Mouse (Mus musculus) midbrain, embryonic 11.5 days (tissue): ENCODE data around the gene Gm10521. TPM values are rescaled to one million over a fixed set of nuclear protein-coding genes. Genes with fewer than 3 reads are reported as not detected.

Source experiments
- ATAC-seq: fragments of 200-750 bp; cut with Nextera tagmentation; 2 replicates; pipeline ENCODE4 v1.8.0; 2017; ENCODE audit warnings: moderate TSS enrichment, moderate library complexity; ENCODE audit not compliant: low FRiP score
- DNase-seq: peaks from one replicate; pipeline ENCODE4 v3.0.0; 2015; ENCODE audit warnings: low spot score; ENCODE audit errors: missing footprints
- H3K27ac ChIP-seq: fragments of 300-500 bp; sonication (generic); 2 replicates; pipeline ENCODE4 v1.5.1; 2014; ENCODE audit warnings: low read depth, low read length
- H3K27me3 ChIP-seq: fragments of 300-500 bp; sonication (generic); 2 replicates; pipeline ENCODE4 v1.6.1; 2014; ENCODE audit warnings: mild to moderate bottlenecking, low read length, moderate library complexity, mixed read lengths; ENCODE audit not compliant: control insufficient read depth, insufficient read depth
- H3K36me3 ChIP-seq: fragments of 300-500 bp; sonication (generic); 2 replicates; pipeline ENCODE4 v1.6.1; 2014; ENCODE audit warnings: mild to moderate bottlenecking, low read length, moderate library complexity, mixed read lengths; ENCODE audit not compliant: control insufficient read depth, insufficient read depth
- H3K4me1 ChIP-seq: fragments of 300-500 bp; sonication (generic); 2 replicates; pipeline ENCODE4 v1.6.1; 2014; ENCODE audit warnings: low read length; ENCODE audit not compliant: control insufficient read depth, insufficient read depth
- H3K4me2 ChIP-seq: fragments of 300-500 bp; sonication (generic); 2 replicates; pipeline ENCODE4 v1.6.1; 2014; ENCODE audit warnings: mild to moderate bottlenecking, moderate library complexity
- H3K4me3 ChIP-seq: fragments of 300-500 bp; sonication (generic); 2 replicates; pipeline ENCODE4 v1.5.1; 2014; ENCODE audit warnings: low read depth, low read length
- H3K9ac ChIP-seq: fragments of 300-500 bp; sonication (generic); 2 replicates; pipeline ENCODE4 v1.6.1; 2014; ENCODE audit warnings: low read length
- H3K9me3 ChIP-seq: fragments of 300-500 bp; sonication (generic); 2 replicates; pipeline ENCODE4 v1.6.1; 2016; ENCODE audit warnings: low read length; ENCODE audit not compliant: control insufficient read depth
- WGBS: fragments of 180-500 bp; shearing (Covaris S2); extraction: QIAGEN DNeasy Blood & Tissue Kit; methylation state at CpG from one replicate; pipeline ENCODE4 v1.1.7; 2014; 5-methylcytosine and 5-hydroxymethylcytosine counted together
- polyA plus RNA-seq: library from polyadenylated mRNA; unstranded; fragments of >200 nt; fragmentation: Nextera tagmentation; extraction: Ambion mirVana; gene quantifications from 2 replicates; pipeline ENCODE4 v1.2.1, GENCODE M21; 2014

Gene Gm10521
- polyA plus RNA-seq, 1 experiment from 2014 or later = not detected

DNA sequence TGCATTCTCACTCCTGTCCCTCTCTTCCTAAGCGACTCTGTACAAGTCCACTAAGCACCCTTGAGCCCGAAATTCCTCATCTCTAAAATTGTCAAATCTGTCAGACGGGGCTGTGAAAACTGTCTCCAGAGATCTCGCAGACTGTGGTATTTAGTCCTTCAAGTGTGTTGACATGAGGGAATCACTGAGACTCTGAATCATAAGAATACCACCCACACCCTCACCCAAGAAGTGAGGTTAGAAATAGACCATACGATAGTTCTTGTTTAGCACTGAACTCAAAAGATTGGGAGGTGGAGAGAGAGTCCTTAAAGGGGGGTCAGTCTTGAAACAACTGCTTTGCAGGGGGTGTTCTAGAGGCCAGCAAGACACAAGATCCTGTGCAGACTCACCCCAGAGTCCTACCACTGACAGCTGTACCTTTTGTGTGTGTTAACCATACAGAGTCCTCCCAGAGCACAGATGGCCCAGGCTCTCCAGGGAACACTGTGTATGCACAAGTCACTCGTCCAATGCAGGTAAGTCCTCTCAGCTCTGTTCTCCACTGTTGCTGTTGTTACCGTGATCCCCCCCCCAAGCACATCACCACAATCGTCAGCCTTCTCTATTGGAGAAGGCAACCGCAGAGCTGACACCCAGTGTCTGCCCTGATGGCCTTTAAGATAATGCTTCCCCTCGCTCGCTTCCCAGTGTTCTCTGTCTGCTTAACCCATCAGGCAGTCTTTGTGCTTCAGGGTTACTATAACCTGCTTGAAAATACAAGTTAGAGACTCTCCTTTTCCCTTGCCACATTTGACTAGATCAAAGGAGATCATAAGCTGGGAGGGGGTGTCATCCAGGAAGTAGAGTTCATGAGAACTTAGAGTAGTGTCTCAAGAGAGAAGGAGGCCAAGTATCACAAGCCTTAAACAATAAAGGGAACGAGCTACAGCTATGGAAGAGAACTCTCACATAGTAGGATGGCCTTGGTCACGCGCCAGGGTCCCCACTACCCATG, 43.8 kb downstream of the Gm10521 start:
- 84% methylated on average over 14 of the region's 14 CpGs for WGBS
- no peak overlapping the region for H3K27ac ChIP-seq

DNA sequence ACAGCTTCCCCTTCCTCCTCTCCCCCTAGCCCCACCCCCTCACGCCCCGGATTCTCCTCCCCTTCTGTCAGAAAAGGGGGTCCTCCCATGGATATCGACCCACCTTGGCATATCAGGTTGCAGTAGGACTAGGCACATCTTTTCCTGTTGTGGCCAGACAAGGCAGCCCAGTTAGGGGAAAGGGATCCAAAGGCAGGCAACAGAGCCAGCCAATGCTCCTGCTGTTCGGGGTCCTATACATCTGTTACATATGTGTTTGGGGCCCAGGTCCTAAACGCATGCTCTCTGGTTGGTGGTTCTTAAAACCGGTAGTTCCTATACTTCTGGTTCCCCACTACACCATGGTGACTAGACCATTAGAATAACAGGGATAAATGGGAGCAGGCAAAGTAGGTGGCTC, 45.2 kb downstream of the Gm10521 start:
- Histone ChIP-seq H3K4me1 (no peaks in the 10 kb centered on the region), H3K4me2 (no peak overlapping the region), H3K36me3 (no peaks in the 10 kb centered on the region), H3K9ac (no peak overlapping the region), H3K27me3 (no peaks in the 10 kb centered on the region), H3K27ac (no peak overlapping the region), H3K9me3 (no peaks in the 10 kb centered on the region), H3K4me3 (no peak overlapping the region)
- WGBS = 89% methylated on average over 6 of the region's 6 CpGs
- DNase-seq (peak; percentile 57), ATAC-seq (no peak)

More for the DNA sequence above, 43.8 kb downstream of the Gm10521 start:
- Histone ChIP-seq H3K36me3 (no peaks in the 10 kb centered on the region), H3K4me1 (no peaks in the 10 kb centered on the region), H3K9me3 (no peaks in the 10 kb centered on the region), H3K4me3 (no peak overlapping the region), H3K27me3 (no peaks in the 10 kb centered on the region), H3K9ac (no peak overlapping the region), H3K4me2 (no peak overlapping the region)
- ATAC-seq (0 out of 2 replicates have a peak, but pooled peaks have one; percentile 42), DNase-seq (peak; percentile 57)

DNA sequence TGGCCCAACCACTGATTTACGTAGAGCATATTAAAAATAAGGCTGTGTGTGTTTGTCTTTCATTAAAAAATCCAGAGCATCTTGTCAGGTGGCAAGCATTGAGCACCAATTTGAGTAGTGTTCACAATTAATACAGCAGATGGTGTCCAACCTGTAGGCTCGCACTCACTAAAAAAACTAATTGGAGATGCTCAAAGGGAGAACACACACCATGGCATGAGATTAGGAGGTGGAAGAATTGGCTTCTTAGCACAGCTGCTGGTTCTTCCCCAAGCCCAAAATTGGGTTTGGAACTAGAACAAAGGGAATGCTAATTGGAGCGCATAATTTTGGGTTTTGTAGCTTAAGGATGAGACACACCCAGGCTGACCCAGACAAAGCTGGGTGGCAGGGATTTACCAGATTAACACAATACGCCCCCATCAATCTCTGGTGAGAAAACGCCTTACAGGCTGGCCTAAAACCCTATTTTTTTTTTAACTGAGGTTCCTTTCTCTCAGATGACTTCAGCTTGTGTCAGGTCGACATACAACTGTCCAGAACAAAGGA, 51.1 kb downstream of the Gm10521 start:
- H3K27ac ChIP-seq = no peak overlapping the region
- no peak overlapping the region for H3K4me2 ChIP-seq
- ATAC-seq (peak; percentile 66), DNase-seq (peak; percentile 81)
- H3K27me3 ChIP-seq = no peaks in the 10 kb centered on the region
- H3K4me3 ChIP-seq = no peak overlapping the region
- no peaks in the 10 kb centered on the region for H3K36me3 ChIP-seq
- H3K9me3 ChIP-seq = no peaks in the 10 kb centered on the region
- 48% methylated on average over 6 of the region's 6 CpGs for WGBS
- H3K9ac ChIP-seq = no peak overlapping the region
- H3K4me1 ChIP-seq = no peaks in the 10 kb centered on the region

Other genes with a start within 250 kb of the Gm10521 start
- gene Slamf7, start 242.6 kb upstream of the Gm10521 start, polyA plus RNA-seq = not detected in 2 replicates
- 0.87 and 0.95 TPM in 2 replicates for gene Cd48, start 213.7 kb upstream of the Gm10521 start, polyA plus RNA-seq
- gene Slamf1, start 128.5 kb upstream of the Gm10521 start, polyA plus RNA-seq = 0.29 and 0.37 TPM in 2 replicates
- 0.64 and 0.80 TPM in 2 replicates for gene Cd84, start 56.0 kb upstream of the Gm10521 start, polyA plus RNA-seq
- gene Slamf6, start 21.9 kb downstream of the Gm10521 start, polyA plus RNA-seq = not detected in 2 replicates
- 49.3 and 52.9 TPM in 2 replicates for gene Vangl2, start 132.8 kb downstream of the Gm10521 start, polyA plus RNA-seq
- 10.7 and 11.0 TPM in 2 replicates for gene Nhlh1, start 161.9 kb downstream of the Gm10521 start, polyA plus RNA-seq
- 178 and 194 TPM in 2 replicates for gene Copa, start 186.9 kb downstream of the Gm10521 start, polyA plus RNA-seq
- gene Ncstn, start 187.1 kb downstream of the Gm10521 start, polyA plus RNA-seq = 107 and 108 TPM in 2 replicates
- gene Pex19, start 231.1 kb downstream of the Gm10521 start, polyA plus RNA-seq = 152 and 153 TPM in 2 replicates